Mouse (Mus musculus) stomach, postnatal 0 days (tissue): ENCODE results near the gene Galntl6. TPM values are rescaled to one million over a fixed set of nuclear protein-coding genes. Genes with fewer than 3 reads are reported as not detected.

ENCODE experiments used
- ATAC-seq: fragments of 200-750 bp; cut with Nextera tagmentation; 2 replicates; pipeline ENCODE4 v1.8.0; 2017; ENCODE audit not compliant: low FRiP score, low TSS enrichment
- DNase-seq: peaks from one replicate; pipeline ENCODE4 v3.0.0-alpha.2; 2016; ENCODE audit warnings: low spot score
- H3K27ac ChIP-seq: fragments of 300-500 bp; sonication (generic); replicated peaks from 2 replicates; pipeline ENCODE4 v1.5.1; 2014; ENCODE audit warnings: mild to moderate bottlenecking, control low read depth
- H3K27me3 ChIP-seq: fragments of 300-500 bp; sonication (generic); 2 replicates; pipeline ENCODE4 v1.6.1; 2014; ENCODE audit warnings: low read length; ENCODE audit not compliant: control insufficient read depth, insufficient read depth
- H3K36me3 ChIP-seq: fragments of 300-500 bp; sonication (generic); 2 replicates; pipeline ENCODE4 v1.6.1; 2014; ENCODE audit warnings: low read length, mixed read lengths; ENCODE audit not compliant: control insufficient read depth, insufficient read depth
- H3K4me1 ChIP-seq: fragments of 300-500 bp; sonication (generic); replicated peaks from 2 replicates; pipeline ENCODE4 v1.6.1; 2014; ENCODE audit warnings: antibody characterized with exemption; ENCODE audit not compliant: control insufficient read depth, insufficient read depth
- H3K4me2 ChIP-seq: fragments of 300-500 bp; sonication (generic); replicated peaks from 2 replicates; pipeline ENCODE4 v1.6.1; 2014; ENCODE audit warnings: low read depth, mild to moderate bottlenecking, control low read depth, moderate library complexity
- H3K4me3 ChIP-seq: fragments of 300-500 bp; sonication (generic); 2 replicates; pipeline ENCODE4 v1.5.1; 2014; ENCODE audit warnings: low read depth, low read length, control low read depth
- H3K9ac ChIP-seq: fragments of 300-500 bp; sonication (generic); 2 replicates; pipeline ENCODE4 v1.6.1; 2014; ENCODE audit warnings: mild to moderate bottlenecking, low read length, control low read depth, mixed read lengths
- H3K9me3 ChIP-seq: fragments of 300-500 bp; sonication (generic); 2 replicates; pipeline ENCODE4 v1.6.1; 2016; ENCODE audit warnings: low read length; ENCODE audit not compliant: control insufficient read depth
- CTCF ChIP-seq: IDR thresholded peaks from 2 replicates; pipeline ENCODE4 v1.5.1; 2016; ENCODE audit warnings: antibody characterized with exemption, low read depth, mild to moderate bottlenecking, moderate library complexity
- EP300 ChIP-seq: optimal IDR thresholded peaks from 2 replicates; pipeline ENCODE3; 2016; ENCODE audit warnings: antibody characterized with exemption
- WGBS: fragments of 180-500 bp; shearing (Covaris S2); extraction: QIAGEN DNeasy Blood & Tissue Kit; methylation state at CpG from one replicate; pipeline ENCODE4 v1.1.7; 2014; 5-methylcytosine and 5-hydroxymethylcytosine counted together
- polyA plus RNA-seq: library from polyadenylated mRNA; unstranded; fragments of >200 nt; fragmentation: Nextera tagmentation; extraction: Ambion mirVana; gene quantifications from 2 replicates; pipeline ENCODE4 v1.2.1, GENCODE M21; 2015

Galntl6 gene
- polyA plus RNA-seq, 1 experiment from 2014 or later = 3.8 TPM

DNA sequence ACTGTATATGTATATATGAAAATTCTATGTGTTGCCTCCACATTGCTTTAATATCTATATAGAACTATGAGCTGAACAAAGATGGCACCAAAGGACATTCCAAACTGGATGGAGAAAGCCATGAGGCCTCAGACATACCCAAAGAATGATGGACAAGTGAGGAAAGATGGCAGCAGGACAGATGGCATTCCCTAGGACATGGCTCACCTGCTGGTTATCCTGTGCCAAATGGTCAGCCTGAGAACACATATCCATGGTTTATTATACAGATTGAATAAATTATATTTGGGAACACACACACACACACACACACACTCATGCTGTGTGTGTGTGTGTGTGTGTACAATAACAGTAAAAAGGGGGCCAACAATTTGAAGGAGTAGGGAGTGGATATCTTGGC, 1063.4 kb downstream of the Galntl6 start:
- no peak overlapping the region for H3K9ac ChIP-seq
- no peaks in the 10 kb centered on the region for H3K27me3 ChIP-seq
- H3K4me2 ChIP-seq = no peak overlapping the region
- no peaks in the 10 kb centered on the region for H3K9me3 ChIP-seq
- H3K4me3 ChIP-seq = no peak overlapping the region
- no peak for TF ChIP-seq CTCF
- ATAC-seq = no peak
- no peaks in the 10 kb centered on the region for H3K36me3 ChIP-seq
- no peak overlapping the region for H3K27ac ChIP-seq
- no peak for DNase-seq
- H3K4me1 ChIP-seq = no peaks in the 10 kb centered on the region

- Histone ChIP-seq H3K4me2 (no peak overlapping the region), H3K4me3 (no peak overlapping the region), H3K9ac (no peak overlapping the region), H3K27ac (no peak overlapping the region), H3K9me3 (no peaks in the 10 kb centered on the region), H3K36me3 (no peaks in the 10 kb centered on the region), H3K27me3 (no peaks in the 10 kb centered on the region), H3K4me1 (no peaks in the 10 kb centered on the region)
- WGBS = 68% methylated on average over 5 of the region's 5 CpGs
- no peak for TF ChIP-seq CTCF
- no peak for TF ChIP-seq EP300
- ATAC-seq (no peak), DNase-seq (no peak)
Measured at GRCm38 (mm10) chr8:57843461-57843860, 1069.0 kb downstream of the Galntl6 start.

- Histone ChIP-seq H3K9me3 (no peaks in the 10 kb centered on the region), H3K27me3 (no peaks in the 10 kb centered on the region), H3K9ac (no peak overlapping the region), H3K4me3 (no peak overlapping the region), H3K27ac (no peak overlapping the region), H3K4me1 (no peaks in the 10 kb centered on the region), H3K4me2 (no peak overlapping the region), H3K36me3 (no peaks in the 10 kb centered on the region)
- ATAC-seq (no peak), DNase-seq (no peak)
- TF ChIP-seq CTCF (no peak), EP300 (no peak)
- 46% methylated on average over 13 of the region's 13 CpGs for WGBS
Measured at GRCm38 (mm10) chr8:57842462-57843391, 1069.7 kb downstream of the Galntl6 start.

- Histone ChIP-seq H3K36me3 (no peaks in the 10 kb centered on the region), H3K27me3 (no peaks in the 10 kb centered on the region), H3K4me2 (no peak overlapping the region), H3K4me1 (no peaks in the 10 kb centered on the region), H3K4me3 (no peak overlapping the region), H3K27ac (no peak overlapping the region), H3K9ac (no peak overlapping the region), H3K9me3 (no peaks in the 10 kb centered on the region)
- WGBS = 56% methylated on average over 4 of the region's 4 CpGs
- DNase-seq = no peak
- TF ChIP-seq EP300 = no peak
- no peak for ATAC-seq
Measured at GRCm38 (mm10) chr8:57841446-57841845, 1071.0 kb downstream of the Galntl6 start.

GRCm38 (mm10) chr8:57837384-57837783, 1075.1 kb downstream of the Galntl6 start:
- DNase-seq (no peak), ATAC-seq (no peak)
- H3K36me3 ChIP-seq = no peaks in the 10 kb centered on the region
- no peaks in the 10 kb centered on the region for H3K27me3 ChIP-seq
- no peaks in the 10 kb centered on the region for H3K4me1 ChIP-seq
- H3K9me3 ChIP-seq = no peaks in the 10 kb centered on the region
- no peak overlapping the region for H3K4me2 ChIP-seq
- no peak overlapping the region for H3K27ac ChIP-seq
- H3K9ac ChIP-seq = no peak overlapping the region
- TF ChIP-seq CTCF = no peak
- WGBS = 48% methylated on average over 8 of the region's 8 CpGs
- no peak overlapping the region for H3K4me3 ChIP-seq

- WGBS = 55% methylated on average over 11 of the region's 11 CpGs
- H3K4me2 ChIP-seq = no peak overlapping the region
- H3K9me3 ChIP-seq = no peaks in the 10 kb centered on the region
- TF ChIP-seq EP300 (no peak), CTCF (no peak)
- DNase-seq = no peak
- ATAC-seq = no peak
- no peak overlapping the region for H3K27ac ChIP-seq
- H3K4me3 ChIP-seq = no peak overlapping the region
- H3K27me3 ChIP-seq = no peaks in the 10 kb centered on the region
- no peaks in the 10 kb centered on the region for H3K36me3 ChIP-seq
- no peak overlapping the region for H3K9ac ChIP-seq
- no peaks in the 10 kb centered on the region for H3K4me1 ChIP-seq
Measured at GRCm38 (mm10) chr8:57836981-57837380, 1075.5 kb downstream of the Galntl6 start.
